Mouse (Mus musculus) naive thymus-derived CD4-positive, alpha-beta T cell, adult 5 months (primary cell): ENCODE data around the gene Oxsr1. TPM values are rescaled to one million over a fixed set of nuclear protein-coding genes. Genes with fewer than 3 reads are reported as not detected.

ENCODE experiments used
- polyA plus RNA-seq: library from polyadenylated mRNA; unstranded; fragments of 100-300 nt; shearing (Covaris generic); gene quantifications from one replicate; pipeline ENCODE4 v1.2.1, GENCODE M21; 2017

Oxsr1 gene
- 26.5 TPM for polyA plus RNA-seq

DNA sequence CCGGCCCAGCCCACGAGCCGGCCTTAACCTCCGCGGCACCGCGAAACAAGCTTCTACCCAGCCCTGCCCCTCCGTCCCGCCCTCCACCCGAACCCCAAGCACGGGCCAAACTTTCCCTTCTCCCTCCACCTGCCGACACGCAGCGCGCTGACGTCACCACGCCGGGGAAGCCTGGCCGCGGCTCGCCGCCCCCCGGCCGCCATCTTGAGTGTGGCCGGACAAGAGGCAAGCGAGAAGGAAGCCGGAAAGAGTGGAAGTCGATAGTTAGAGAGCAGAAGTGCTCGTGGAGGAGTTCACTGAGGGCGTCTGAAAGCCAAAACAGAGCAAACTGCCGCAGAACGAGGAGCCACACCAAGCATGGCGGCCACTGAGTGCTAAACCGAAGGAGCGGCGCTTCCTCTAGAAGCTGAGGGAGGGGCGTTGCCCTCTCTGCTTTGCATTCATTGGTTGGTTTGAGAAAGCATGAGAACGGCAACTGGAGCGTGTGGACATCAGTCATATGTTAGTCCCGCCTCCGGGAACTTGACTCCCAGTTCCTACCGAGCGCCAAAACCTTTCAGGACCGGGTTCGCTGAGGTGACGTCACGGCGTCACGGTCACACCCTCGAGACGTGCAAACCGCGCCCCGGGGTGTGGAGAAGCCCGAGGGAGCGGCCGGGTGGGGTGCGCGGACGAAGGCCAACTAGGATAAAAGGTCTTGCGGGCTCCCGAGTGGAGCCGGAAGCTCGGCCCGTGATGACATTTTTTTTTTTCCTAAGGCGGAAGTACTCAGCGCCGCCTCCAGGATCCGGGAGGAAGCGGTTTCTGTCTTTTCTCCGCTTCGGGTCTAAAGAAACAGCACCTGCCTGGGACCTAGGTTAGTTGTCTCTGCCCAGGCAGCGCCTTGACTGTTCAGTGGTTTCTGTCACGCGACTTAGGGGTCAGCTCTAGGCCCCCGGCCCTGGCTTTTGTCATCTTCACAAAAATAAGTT is at the start of gene Oxsr1:
Oxsr1 (minus strand) TSS at position 139 of the 971 bp plus-strand sequence.

GRCm38 (mm10) chr9:119365284-119365683 is 43.1 kb upstream of the Oxsr1 start, which contains the start of gene Slc22a14:
Gene Slc22a14 (minus strand): TSS chr9:119365553.

GRCm38 (mm10) chr9:119357331-119358057 is 35.3 kb upstream of the Oxsr1 start, which contains the start of gene Xylb:
Gene Xylb (plus strand): TSS chr9:119357381.

DNA sequence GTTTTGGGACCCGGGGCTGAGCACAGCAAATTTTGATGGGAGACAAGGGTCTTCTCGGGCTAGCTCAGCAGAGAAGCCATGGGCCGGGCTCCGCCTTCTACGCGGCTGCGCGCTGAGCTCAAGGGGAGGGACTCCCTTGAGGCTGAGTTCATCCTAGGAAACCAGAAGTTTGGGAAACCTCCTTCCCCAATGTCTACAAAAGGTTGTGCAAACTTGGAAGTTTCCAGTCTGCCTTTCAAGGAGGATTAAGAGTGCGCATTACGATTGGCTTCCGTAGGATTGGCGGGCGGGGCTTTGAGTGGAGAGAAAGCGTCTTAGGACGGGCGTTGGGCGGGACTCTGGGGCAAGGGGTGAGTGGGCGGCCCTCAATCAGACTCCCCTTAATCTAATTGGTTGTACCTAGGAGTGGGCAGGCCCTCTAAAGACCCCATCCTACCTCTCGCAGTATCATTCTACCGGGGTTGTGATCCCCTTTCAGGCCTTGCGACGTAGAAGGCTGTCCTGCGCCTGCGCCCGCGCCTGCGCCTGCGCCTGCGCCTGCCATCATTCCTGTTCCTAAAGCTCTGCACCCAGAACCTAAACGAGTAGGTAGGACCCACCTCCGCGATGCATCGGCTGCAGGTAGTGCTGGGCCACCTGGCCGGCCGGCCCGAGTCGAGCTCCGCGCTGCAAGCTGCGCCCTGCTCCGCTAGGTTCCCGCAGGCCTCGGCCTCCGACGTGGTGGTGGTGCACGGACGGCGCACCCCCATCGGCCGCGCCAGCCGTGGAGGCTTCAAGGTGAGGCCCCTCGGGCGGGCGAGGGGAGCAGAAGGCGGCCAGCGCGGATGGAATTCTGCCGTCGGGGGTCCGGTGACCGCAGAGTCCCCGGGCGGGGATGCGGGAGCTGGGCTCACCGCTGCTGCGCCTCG is 18.9 kb upstream of the Oxsr1 start, which contains the start of gene Myd88:
Myd88 (minus strand) TSS at position 503 of the 908 bp plus-strand sequence.

GRCm38 (mm10) chr9:119339558-119340211 is 17.5 kb upstream of the Oxsr1 start, which contains the start of gene Acaa1a:
Gene Acaa1a (plus strand): TSS chr9:119339676.

DNA sequence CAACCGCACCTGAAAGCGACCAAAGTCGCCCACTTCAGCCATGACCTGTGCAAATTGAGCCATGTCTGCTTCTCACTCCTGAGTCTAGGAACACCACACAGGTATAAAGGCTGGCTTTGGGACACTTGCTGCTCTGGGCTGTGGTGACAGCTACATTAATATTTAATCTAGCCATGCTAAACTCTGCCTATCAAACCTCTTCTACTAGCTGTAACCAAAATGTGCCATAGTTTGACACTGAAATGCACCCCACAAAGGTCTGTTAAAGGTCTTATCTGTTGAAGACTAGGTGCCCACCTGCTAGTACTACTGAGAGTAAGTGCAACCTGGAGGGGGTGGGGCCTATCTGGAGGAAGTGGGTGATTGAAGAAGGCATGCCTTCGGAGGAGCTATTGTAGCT is 113.2 kb downstream of the Oxsr1 start, which contains the start of gene Slc22a13:
Slc22a13 (minus strand) TSS at position 101 of the 400 bp plus-strand sequence.

Other genes starting within 250 kb of the Oxsr1 start
- gene Plcd1, start 228.9 kb downstream of the Oxsr1 start, polyA plus RNA-seq = not detected
- not detected for gene Dlec1, start 219.9 kb downstream of the Oxsr1 start, polyA plus RNA-seq
- gene Acaa1b, start 165.3 kb downstream of the Oxsr1 start, polyA plus RNA-seq = not detected
- not detected for gene Gm47289, start 163.3 kb downstream of the Oxsr1 start, polyA plus RNA-seq
- gene Slc22a13, start 113.3 kb downstream of the Oxsr1 start, polyA plus RNA-seq = not detected
- 85.9 TPM for gene Acaa1a, start 17.2 kb upstream of the Oxsr1 start, polyA plus RNA-seq
- 56.9 TPM for gene Myd88, start 19.0 kb upstream of the Oxsr1 start, polyA plus RNA-seq
- gene Xylb, start 35.0 kb upstream of the Oxsr1 start, polyA plus RNA-seq = 0.53 TPM
- not detected for gene Slc22a14, start 43.1 kb upstream of the Oxsr1 start, polyA plus RNA-seq
- not detected for gene Acvr2b, start 79.7 kb upstream of the Oxsr1 start, polyA plus RNA-seq
- 10.0 TPM for gene Exog, start 122.5 kb upstream of the Oxsr1 start, polyA plus RNA-seq